8 mouse cellular contexts compared by ENCODE assay signal in genomic region chr10:41004044-41004689, GRCm38 (mm10).
DNase-seq lines count a peak whose midpoint lies in the region; ATAC-seq and TF ChIP-seq lines count a peak whose summit lies in the region.

No protein-coding gene starts in this region.

- no peaks in the 10 kb centered on the region for H3K36me3 ChIP-seq in forebrain, postnatal 0 days (ENCODE audit: insufficient read depth)
- no peaks in the 10 kb centered on the region for H3K36me3 ChIP-seq in hindbrain, embryonic 12.5 days
- H3K36me3 ChIP-seq in lung, embryonic 14.5 days (ENCODE audit: insufficient read depth), result no peaks in the 10 kb centered on the region

- no peaks in the 10 kb centered on the region for H3K27me3 ChIP-seq in cerebellum, adult 2 months (ENCODE audit: control insufficient read depth, insufficient read depth, low read length)
- no peaks in the 10 kb centered on the region for H3K27me3 ChIP-seq in forebrain, postnatal 0 days (ENCODE audit: insufficient read depth, low read length)
- no peaks in the 10 kb centered on the region for H3K27me3 ChIP-seq in hindbrain, embryonic 12.5 days
- no peaks in the 10 kb centered on the region for H3K27me3 ChIP-seq in lung, embryonic 14.5 days (ENCODE audit: insufficient read depth, low read length)

- no peak overlapping the region for H3K4me2 ChIP-seq in forebrain, postnatal 0 days (ENCODE audit: low read depth)
- no peak overlapping the region for H3K4me2 ChIP-seq in hindbrain, embryonic 12.5 days (replicated peaks)
- no peak overlapping the region for H3K4me2 ChIP-seq in lung, embryonic 14.5 days

- TF ChIP-seq POLR2A in cerebellum, adult 2 months (IDR thresholded peaks at IDR 0.05; ENCODE audit: borderline replicate concordance, insufficient read depth, low read length), result no peak

- no peak overlapping the region for H3K9ac ChIP-seq in forebrain, postnatal 0 days
- no peak overlapping the region for H3K9ac ChIP-seq in hindbrain, embryonic 12.5 days
- H3K9ac ChIP-seq in lung, embryonic 14.5 days, result no peak overlapping the region

- no peak overlapping the region for H3K27ac ChIP-seq in cerebellum, adult 2 months (ENCODE audit: insufficient read depth, low read length)
- no peak overlapping the region for H3K27ac ChIP-seq in forebrain, postnatal 0 days (ENCODE audit: low read depth, low read length)
- H3K27ac ChIP-seq in hindbrain, embryonic 12.5 days, result no peak overlapping the region
- H3K27ac ChIP-seq in lung, embryonic 14.5 days (ENCODE audit: low read depth), result no peak overlapping the region

- no peak overlapping the region for H3K4me3 ChIP-seq in cerebellum, adult 2 months (replicated peaks; ENCODE audit: insufficient read depth, low read depth, low read length)
- no peak overlapping the region for H3K4me3 ChIP-seq in forebrain, postnatal 0 days (ENCODE audit: low read depth, low read length)
- H3K4me3 ChIP-seq in hindbrain, embryonic 12.5 days, result no peak overlapping the region
- no peak overlapping the region for H3K4me3 ChIP-seq in lung, embryonic 14.5 days (ENCODE audit: low read depth, low read length)

- peak; percentile 97 for DNase-seq in MN1 (ENCODE audit: low spot score)
- peak; percentile 77 to 84 for DNase-seq in cerebellum, adult 2 months
- DNase-seq in forebrain, postnatal 0 days, result peak; percentile 91
- DNase-seq in layer of hippocampus, adult 9-10 months (ENCODE audit: low spot score), result peak; percentile 51
- peak; percentile 94 for DNase-seq in lung, embryonic 14.5 days
- peak; percentile 97 for DNase-seq in retina, embryonic 14.5 days (ENCODE audit: low spot score)
- peak; percentile 56 for DNase-seq in urinary bladder, postnatal 25 days (ENCODE audit: low spot score)

- no peaks in the 10 kb centered on the region for H3K4me1 ChIP-seq in cerebellum, adult 2 months (ENCODE audit: control insufficient read depth, insufficient read depth, low read length)
- no peaks in the 10 kb centered on the region for H3K4me1 ChIP-seq in forebrain, postnatal 0 days (ENCODE audit: insufficient read depth)
- no peaks in the 10 kb centered on the region for H3K4me1 ChIP-seq in hindbrain, embryonic 12.5 days
- no peaks in the 10 kb centered on the region for H3K4me1 ChIP-seq in lung, embryonic 14.5 days (ENCODE audit: insufficient read depth)

- peak; percentile 96 for TF ChIP-seq CTCF in cerebellum, adult 2 months (IDR thresholded peaks at IDR 0.05; ENCODE audit: borderline replicate concordance, insufficient read depth, low read depth, low read length)
- peak; percentile 93 for TF ChIP-seq CTCF in forebrain, postnatal 0 days (IDR thresholded peaks at IDR 0.05; ENCODE audit: low read depth)
- TF ChIP-seq CTCF in lung, embryonic 14.5 days (IDR thresholded peaks at IDR 0.05; ENCODE audit: low read depth), result peak; percentile 89

- H3K9me3 ChIP-seq in forebrain, postnatal 0 days (ENCODE audit: low read length), result no peaks in the 10 kb centered on the region
- no peaks in the 10 kb centered on the region for H3K9me3 ChIP-seq in hindbrain, embryonic 12.5 days (replicated peaks)
- no peaks in the 10 kb centered on the region for H3K9me3 ChIP-seq in lung, embryonic 14.5 days (ENCODE audit: low read depth, low read length)

- peak; percentile 95 for ATAC-seq in forebrain, postnatal 0 days
- ATAC-seq in hindbrain, embryonic 12.5 days (ENCODE audit: low FRiP score), result peak; percentile 85
- ATAC-seq in lung, embryonic 14.5 days (ENCODE audit: insufficient read depth), result peak; percentile 91

- WGBS in cerebellum, adult 2 months, result 30% methylated on average over 7 of the region's 7 CpGs
- WGBS in forebrain, postnatal 0 days, result 30% methylated on average over 7 of the region's 7 CpGs
- WGBS in hindbrain, embryonic 12.5 days, result 31% methylated on average over 7 of the region's 7 CpGs
- 28% methylated on average over 7 of the region's 7 CpGs for WGBS in lung, embryonic 14.5 days
